Mouse (Mus musculus) ES-Bruce4 (cell line): ENCODE data around the gene Uxs1.

Experiments used
- CTCF ChIP-seq: IDR thresholded peaks from one replicate; pipeline ENCODE4 v1.8.1; 2011; ENCODE audit warnings: low read depth, low read length
- EP300 ChIP-seq: IDR thresholded peaks from 2 replicates; pipeline ENCODE4 v1.6.1; 2011; ENCODE audit warnings: low read depth, low read length; ENCODE audit not compliant: insufficient read depth
- POLR2A ChIP-seq: IDR thresholded peaks from one replicate; pipeline ENCODE4 v1.8.1; 2011; ENCODE audit warnings: low read length; ENCODE audit not compliant: insufficient read depth

DNA sequence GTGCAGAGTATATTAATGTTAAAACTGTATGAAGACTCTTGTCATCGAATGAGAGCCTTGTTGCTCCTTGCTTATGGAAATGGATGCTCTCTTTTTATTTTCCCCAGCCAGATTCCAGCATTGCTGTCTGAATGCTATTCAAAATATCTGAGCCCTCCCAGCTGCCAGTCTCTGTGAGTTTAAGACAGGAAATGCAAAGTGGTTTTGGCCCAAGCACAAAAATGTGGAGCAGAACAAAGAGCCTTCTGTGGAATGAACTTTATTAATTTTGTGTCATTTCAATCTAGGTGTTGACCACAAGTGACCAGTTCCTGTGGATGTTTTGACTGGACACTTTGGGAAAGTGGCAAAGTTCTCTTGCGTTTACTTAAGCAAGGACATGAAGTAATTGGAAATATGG lies 112.8 kb downstream of the Uxs1 start:
- TF ChIP-seq POLR2A: no peak
- no peak for TF ChIP-seq EP300
- no peak for TF ChIP-seq CTCF
